Mouse (Mus musculus): ENCODE measurements around the gene Lrrk1.
A peak's percentile ranks its signal among the peaks of the same experiment; 100 is the strongest.

The Lrrk1 gene

GRCm38 (mm10) chr7:66296921-66297655 lies 91.1 kb downstream of the Lrrk1 start:
- no peak for DNase-seq

- DNase-seq = no peak
Measured at GRCm38 (mm10) chr7:66292552-66293376, 95.4 kb downstream of the Lrrk1 start.

GRCm38 (mm10) chr7:66292010-66292409 lies 96.1 kb downstream of the Lrrk1 start:
- peak; percentile 35 for DNase-seq

GRCm38 (mm10) chr7:66282984-66283612 lies 105.1 kb downstream of the Lrrk1 start:
- DNase-seq = no peak

GRCm38 (mm10) chr7:66282265-66282664 lies 105.9 kb downstream of the Lrrk1 start:
- no peak for DNase-seq

GRCm38 (mm10) chr7:66278001-66278400 lies 110.1 kb downstream of the Lrrk1 start:
- no peak for DNase-seq

GRCm38 (mm10) chr7:66273494-66273893 lies 114.7 kb downstream of the Lrrk1 start:
- no peak for DNase-seq

- no peak for DNase-seq
Measured at GRCm38 (mm10) chr7:66271226-66271625, 116.9 kb downstream of the Lrrk1 start.

GRCm38 (mm10) chr7:66266942-66267850 lies 121.0 kb downstream of the Lrrk1 start:
- DNase-seq = no peak

- DNase-seq = peak; percentile 20
Measured at GRCm38 (mm10) chr7:66263421-66263820, 124.7 kb downstream of the Lrrk1 start.

- peak; percentile 31 for DNase-seq
Measured at GRCm38 (mm10) chr7:66262570-66263156, 125.5 kb downstream of the Lrrk1 start.

- DNase-seq = no peak
Measured at GRCm38 (mm10) chr7:66260763-66261390, 127.3 kb downstream of the Lrrk1 start.

- no peak for DNase-seq
Measured at GRCm38 (mm10) chr7:66260295-66260694, 127.9 kb downstream of the Lrrk1 start.

GRCm38 (mm10) chr7:66259436-66260206 lies 128.5 kb downstream of the Lrrk1 start:
- DNase-seq = no peak

- DNase-seq = no peak
Measured at GRCm38 (mm10) chr7:66258997-66259396, 129.2 kb downstream of the Lrrk1 start.

GRCm38 (mm10) chr7:66257232-66257631 lies 130.9 kb downstream of the Lrrk1 start:
- DNase-seq = no peak

- DNase-seq = no peak
Measured at GRCm38 (mm10) chr7:66256441-66256840, 131.7 kb downstream of the Lrrk1 start.

- DNase-seq = no peak
Measured at GRCm38 (mm10) chr7:66254993-66255392, 133.2 kb downstream of the Lrrk1 start.

- DNase-seq = no peak
Measured at GRCm38 (mm10) chr7:66253975-66254651, 134.0 kb downstream of the Lrrk1 start.

GRCm38 (mm10) chr7:66250030-66250429 lies 138.1 kb downstream of the Lrrk1 start:
- DNase-seq = peak; percentile 82

Measured in thymus, postnatal 14 days (tissue).